Mouse (Mus musculus) adrenal gland, postnatal 25 days (tissue): ENCODE data around the gene Lexm. TPM values are rescaled to one million over a fixed set of nuclear protein-coding genes. Genes with fewer than 3 reads are reported as not detected.

Experiments
- DNase-seq: peaks from one replicate; pipeline ENCODE4 v3.0.0; 2021; ENCODE audit warnings: mixed read lengths
- long read RNA-seq: library from polyadenylated mRNA; stranded (forward); transcript quantifications from one replicate; pipeline ENCODE4 v2.0.0, GENCODE M21; 2021
- total RNA-seq: library from RNA; stranded (reverse); gene quantifications from 2 replicates; pipeline ENCODE4 v1.2.3, GENCODE M21; 2021

Lexm gene
- total RNA-seq: not detected in 2 replicates
- long read RNA-seq: 0 reads

- DNase-seq: peak; percentile 9
These were observed at the start of gene Lexm for GRCm38 (mm10) chr4:106617056-106617455. Gene Lexm, minus strand, starts transcription at chr4:106617241.

GRCm38 (mm10) chr4:106666546-106666945 is 49.5 kb upstream of the Lexm start:
- no peak for DNase-seq

- DNase-seq: no peak
These were observed 48.6 kb upstream of the Lexm start for GRCm38 (mm10) chr4:106665673-106666072.

GRCm38 (mm10) chr4:106665269-106665668 is 48.2 kb upstream of the Lexm start:
- no peak for DNase-seq

GRCm38 (mm10) chr4:106664697-106665096 is 47.7 kb upstream of the Lexm start:
- no peak for DNase-seq

GRCm38 (mm10) chr4:106663956-106664470 is 47.0 kb upstream of the Lexm start:
- DNase-seq: no peak

GRCm38 (mm10) chr4:106655681-106656080 is 38.6 kb upstream of the Lexm start:
- DNase-seq: no peak

GRCm38 (mm10) chr4:106653051-106653450 is 36.0 kb upstream of the Lexm start:
- DNase-seq: no peak

GRCm38 (mm10) chr4:106652546-106652945 is 35.5 kb upstream of the Lexm start:
- no peak for DNase-seq

- DNase-seq: peak; percentile 97
These were observed 33.9 kb upstream of the Lexm start, which contains the start of gene Pars2 for GRCm38 (mm10) chr4:106650833-106651527. Gene Pars2, plus strand, starts transcription at chr4:106651069.

GRCm38 (mm10) chr4:106647137-106647536 is 30.1 kb upstream of the Lexm start:
- DNase-seq: no peak

- no peak for DNase-seq
These were observed 28.8 kb upstream of the Lexm start for GRCm38 (mm10) chr4:106645797-106646196.

- DNase-seq: no peak
These were observed 27.2 kb upstream of the Lexm start for GRCm38 (mm10) chr4:106644218-106644610.

GRCm38 (mm10) chr4:106643483-106644217 is 26.6 kb upstream of the Lexm start:
- DNase-seq: no peak

GRCm38 (mm10) chr4:106634086-106634479 is 17.0 kb upstream of the Lexm start:
- DNase-seq: no peak

- DNase-seq: no peak
These were observed 16.4 kb upstream of the Lexm start for GRCm38 (mm10) chr4:106633281-106634085.

GRCm38 (mm10) chr4:106632313-106632712 is 15.3 kb upstream of the Lexm start:
- DNase-seq: no peak

GRCm38 (mm10) chr4:106630333-106631220 is 13.5 kb upstream of the Lexm start:
- peak; percentile 48 for DNase-seq

GRCm38 (mm10) chr4:106629374-106629773 is 12.3 kb upstream of the Lexm start:
- no peak for DNase-seq

- no peak for DNase-seq
These were observed 11.8 kb upstream of the Lexm start for GRCm38 (mm10) chr4:106628650-106629360.

GRCm38 (mm10) chr4:106627809-106628208 is 10.8 kb upstream of the Lexm start:
- no peak for DNase-seq
